8 mouse cellular contexts compared by ENCODE assay signal in the genomic region with DNA sequence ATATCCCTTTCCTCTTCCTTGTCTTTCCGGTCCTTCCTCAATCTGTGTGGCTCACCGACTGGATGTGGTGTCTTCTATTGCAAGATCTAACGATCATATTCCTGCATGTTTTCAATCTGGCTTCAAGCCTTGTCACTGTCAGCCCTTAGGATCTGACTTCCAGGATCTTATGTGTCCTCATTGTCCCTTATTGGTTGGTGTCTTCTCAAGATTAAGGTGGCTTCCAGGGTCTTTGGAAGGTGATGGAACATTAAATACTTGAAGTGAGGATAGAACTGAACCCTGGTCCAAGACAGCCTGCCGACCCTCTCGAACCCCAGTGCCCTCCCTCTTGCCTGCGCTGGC. TPM values are rescaled to one million over a fixed set of nuclear protein-coding genes. Genes with fewer than 3 reads are reported as not detected.
DNase-seq lines count a peak whose midpoint lies in the region; ATAC-seq lines count a peak whose summit lies in the region.

No protein-coding gene starts in this region.

- 49% methylated on average over 6 of the region's 6 CpGs for WGBS in heart, embryonic 16.5 days
- 51% methylated on average over 6 of the region's 6 CpGs for WGBS in hindbrain, embryonic 16.5 days
- WGBS in midbrain, embryonic 15.5 days = 55% methylated on average over 6 of the region's 6 CpGs

- no peaks in the 10 kb centered on the region for H3K9me3 ChIP-seq in heart, embryonic 16.5 days (replicated peaks; ENCODE audit: control insufficient read depth, low read length)
- H3K9me3 ChIP-seq in hindbrain, embryonic 16.5 days (ENCODE audit: control insufficient read depth, low read length) = no peaks in the 10 kb centered on the region
- no peaks in the 10 kb centered on the region for H3K9me3 ChIP-seq in midbrain, embryonic 15.5 days

- DNase-seq in heart, postnatal 25 days (ENCODE audit: low spot score) = no peak
- no peak for DNase-seq in gastrocnemius, postnatal 10 days
- no peak for DNase-seq in thymus, postnatal 4 days
- DNase-seq in adrenal gland, postnatal 25 days = no peak

- peaks cover 6% of the 10 kb centered on the region for H3K4me1 ChIP-seq in heart, embryonic 16.5 days (ENCODE audit: control insufficient read depth, insufficient read depth, low read length)
- no peaks in the 10 kb centered on the region for H3K4me1 ChIP-seq in brown adipose tissue, adult 24 weeks (ENCODE audit: control insufficient read depth, insufficient read depth, insufficient read length, low read length)
- peaks cover 17% of the 10 kb centered on the region for H3K4me1 ChIP-seq in hindbrain, embryonic 16.5 days (ENCODE audit: control insufficient read depth, insufficient read depth, low read depth, low read length)
- H3K4me1 ChIP-seq in midbrain, embryonic 15.5 days = peaks cover 27% of the 10 kb centered on the region

- peak overlapping the region; percentile 57 for H3K27ac ChIP-seq in heart, embryonic 16.5 days (ENCODE audit: low read length)
- peak overlapping the region; percentile 75 for H3K27ac ChIP-seq in brown adipose tissue, adult 24 weeks (replicated peaks; ENCODE audit: low read depth, low read length)
- peak overlapping the region; percentile 72 for H3K27ac ChIP-seq in hindbrain, embryonic 16.5 days (ENCODE audit: low read depth, low read length)
- peak overlapping the region; percentile 64 for H3K27ac ChIP-seq in midbrain, embryonic 15.5 days

- no peaks in the 10 kb centered on the region for H3K27me3 ChIP-seq in heart, embryonic 16.5 days (ENCODE audit: control insufficient read depth, insufficient read depth, low read length)
- no peaks in the 10 kb centered on the region for H3K27me3 ChIP-seq in hindbrain, embryonic 16.5 days (replicated peaks; ENCODE audit: control insufficient read depth, insufficient read depth, low read length)
- H3K27me3 ChIP-seq in midbrain, embryonic 15.5 days (replicated peaks) = no peaks in the 10 kb centered on the region

- no peaks in the 10 kb centered on the region for H3K36me3 ChIP-seq in heart, embryonic 16.5 days (ENCODE audit: control insufficient read depth, insufficient read depth)
- H3K36me3 ChIP-seq in hindbrain, embryonic 16.5 days (ENCODE audit: control insufficient read depth, insufficient read depth, low read length) = no peaks in the 10 kb centered on the region
- no peaks in the 10 kb centered on the region for H3K36me3 ChIP-seq in midbrain, embryonic 15.5 days (replicated peaks)

- H3K4me2 ChIP-seq in heart, embryonic 16.5 days (ENCODE audit: low read depth, low read length) = peak overlapping the region; percentile 61
- H3K4me2 ChIP-seq in hindbrain, embryonic 16.5 days (ENCODE audit: low read length) = peak overlapping the region; percentile 48
- H3K4me2 ChIP-seq in midbrain, embryonic 15.5 days = peak overlapping the region; percentile 40

- H3K4me3 ChIP-seq in heart, embryonic 16.5 days (ENCODE audit: low read length) = peak overlapping the region; percentile 80
- H3K4me3 ChIP-seq in brown adipose tissue, adult 24 weeks (ENCODE audit: insufficient read depth, low read depth, low read length) = peak overlapping the region; percentile 50
- H3K4me3 ChIP-seq in hindbrain, embryonic 16.5 days (ENCODE audit: low read length) = no peak overlapping the region; the same call in none of the 2 replicates
- peak overlapping the region; percentile 69 for H3K4me3 ChIP-seq in midbrain, embryonic 15.5 days

- intact Hi-C loops in heart, postnatal 25 days (cut with DNase I) = loop anchor here (2.0 to 5.0 kb wide), 4 partner anchors 18 to 108 kb away; a partner anchor contains a TSS

- no peak for ATAC-seq in heart, embryonic 16.5 days (replicated peaks; ENCODE audit: extremely low read depth, insufficient read depth, low FRiP score)
- ATAC-seq in hindbrain, embryonic 16.5 days = no peak
- ATAC-seq in midbrain, embryonic 15.5 days (replicated peaks) = no peak; the same call in none of the 2 replicates

- H3K9ac ChIP-seq in heart, embryonic 16.5 days (ENCODE audit: low read length) = peak overlapping the region; percentile 60; the same call in 1 of the 2 replicates
- peak overlapping the region; percentile 48 for H3K9ac ChIP-seq in hindbrain, embryonic 16.5 days (ENCODE audit: low read depth, low read length)
- 0 out of 2 replicates have a peak overlapping the region, but pooled peaks have one; percentile 33 for H3K9ac ChIP-seq in midbrain, embryonic 15.5 days

RNA-seq across cellular contexts. Expression of a gene that starts 0.4 kb away (rescaled TPM):
- polyA plus RNA-seq in heart, embryonic 16.5 days (2015; fragmentation: Nextera tagmentation; extraction: Ambion mirVana) = 142 and 150 TPM in 2 replicates
- total RNA-seq in heart, postnatal 25 days (2021) = 10 to 100 TPM; 80.9 to 87.7 TPM
- polyA plus RNA-seq in brown adipose tissue, adult 24 weeks (2012; ENCODE audit: insufficient read depth, insufficient read length, missing spikeins) = 61.9 and 67.2 TPM in 2 replicates
- 343 and 362 TPM in 2 replicates for polyA plus RNA-seq in hindbrain, embryonic 16.5 days (2015; fragmentation: Nextera tagmentation; extraction: Ambion mirVana)
- polyA plus RNA-seq in midbrain, embryonic 15.5 days (2015; fragmentation: Nextera tagmentation; extraction: Ambion mirVana) = 340 and 347 TPM in 2 replicates
- 10 to 100 TPM; 88.3 TPM for total RNA-seq in gastrocnemius, postnatal 10 days (2021)
- total RNA-seq in adrenal gland, postnatal 25 days (2021) = 64.1 and 81.8 TPM in 2 replicates

RNA-seq across cellular contexts. Expression of a gene that starts 2.0 kb away (rescaled TPM):
- 6.0 TPM in 2 replicates for polyA plus RNA-seq in heart, embryonic 16.5 days (2015; fragmentation: Nextera tagmentation; extraction: Ambion mirVana)
- 1 to 10 TPM; 1.9 to 2.3 TPM for total RNA-seq in heart, postnatal 25 days (2021)
- polyA plus RNA-seq in brown adipose tissue, adult 24 weeks (2012; ENCODE audit: insufficient read depth, insufficient read length, missing spikeins) = 1.0 and 2.6 TPM in 2 replicates
- polyA plus RNA-seq in hindbrain, embryonic 16.5 days (2015; fragmentation: Nextera tagmentation; extraction: Ambion mirVana) = 13.0 and 13.4 TPM in 2 replicates
- polyA plus RNA-seq in midbrain, embryonic 15.5 days (2015; fragmentation: Nextera tagmentation; extraction: Ambion mirVana) = 11.1 and 11.7 TPM in 2 replicates
- total RNA-seq in gastrocnemius, postnatal 10 days (2021) = 1 to 10 TPM; 1.2 to 1.5 TPM
- 6.3 and 8.8 TPM in 2 replicates for total RNA-seq in adrenal gland, postnatal 25 days (2021)

RNA-seq across cellular contexts. Expression of a gene that starts 10.9 kb away (rescaled TPM):
- polyA plus RNA-seq in heart, embryonic 16.5 days (2015; fragmentation: Nextera tagmentation; extraction: Ambion mirVana) = 11.0 and 12.8 TPM in 2 replicates
- 1 to 10 TPM; 5.2 to 6.0 TPM for total RNA-seq in heart, postnatal 25 days (2021)
- 5.9 and 8.9 TPM in 2 replicates for polyA plus RNA-seq in brown adipose tissue, adult 24 weeks (2012; ENCODE audit: insufficient read depth, insufficient read length, missing spikeins)
- 49.4 and 55.6 TPM in 2 replicates for polyA plus RNA-seq in hindbrain, embryonic 16.5 days (2015; fragmentation: Nextera tagmentation; extraction: Ambion mirVana)
- polyA plus RNA-seq in midbrain, embryonic 15.5 days (2015; fragmentation: Nextera tagmentation; extraction: Ambion mirVana) = 48.2 and 54.8 TPM in 2 replicates
- 1 to 10 TPM; 2.7 to 3.7 TPM for total RNA-seq in gastrocnemius, postnatal 10 days (2021)
- 9.8 and 13.4 TPM in 2 replicates for total RNA-seq in adrenal gland, postnatal 25 days (2021)

RNA-seq across cellular contexts. Expression of a gene that starts 11.2 kb away (rescaled TPM):
- 1.1 and 1.2 TPM in 2 replicates for polyA plus RNA-seq in heart, embryonic 16.5 days (2015; fragmentation: Nextera tagmentation; extraction: Ambion mirVana)
- under 1 TPM; 0.36 to 0.70 TPM for total RNA-seq in heart, postnatal 25 days (2021)
- not detected in 2 replicates for polyA plus RNA-seq in brown adipose tissue, adult 24 weeks (2012; ENCODE audit: insufficient read depth, insufficient read length, missing spikeins)
- 2.4 TPM in 2 replicates for polyA plus RNA-seq in hindbrain, embryonic 16.5 days (2015; fragmentation: Nextera tagmentation; extraction: Ambion mirVana)
- polyA plus RNA-seq in midbrain, embryonic 15.5 days (2015; fragmentation: Nextera tagmentation; extraction: Ambion mirVana) = 2.0 and 2.8 TPM in 2 replicates
- total RNA-seq in gastrocnemius, postnatal 10 days (2021) = under 1 TPM; 0.35 to 0.56 TPM
- 1.2 TPM in 1 of 2 replicates, not detected in the other for total RNA-seq in adrenal gland, postnatal 25 days (2021)

RNA-seq across cellular contexts. Expression of a gene that starts 12.0 kb away (rescaled TPM):
- 4.1 and 5.1 TPM in 2 replicates for polyA plus RNA-seq in heart, embryonic 16.5 days (2015; fragmentation: Nextera tagmentation; extraction: Ambion mirVana)
- total RNA-seq in heart, postnatal 25 days (2021) = 1 to 10 TPM; 1.2 to 1.3 TPM
- polyA plus RNA-seq in brown adipose tissue, adult 24 weeks (2012; ENCODE audit: insufficient read depth, insufficient read length, missing spikeins) = 1.4 TPM in 1 of 2 replicates, not detected in the other
- polyA plus RNA-seq in hindbrain, embryonic 16.5 days (2015; fragmentation: Nextera tagmentation; extraction: Ambion mirVana) = 99.1 and 112 TPM in 2 replicates
- polyA plus RNA-seq in midbrain, embryonic 15.5 days (2015; fragmentation: Nextera tagmentation; extraction: Ambion mirVana) = 146 and 148 TPM in 2 replicates
- total RNA-seq in gastrocnemius, postnatal 10 days (2021) = 1 to 10 TPM; 2.2 to 2.6 TPM
- total RNA-seq in adrenal gland, postnatal 25 days (2021) = 8.6 and 12.7 TPM in 2 replicates
